In genomic region chr13:91648240-91648639, GRCm38 (mm10) we compare ENCODE assay signal across 8 mouse cellular contexts.
DNase-seq lines count a peak whose midpoint lies in the region; ATAC-seq and TF ChIP-seq lines count a peak whose summit lies in the region.

No protein-coding gene starts in this region.

- H3K27ac ChIP-seq in heart, adult 2 months, result no peak overlapping the region
- H3K27ac ChIP-seq in heart, embryonic 12.5 days (ENCODE audit: poor library complexity, severe bottlenecking), result no peak overlapping the region
- no peak overlapping the region for H3K27ac ChIP-seq in hindbrain, embryonic 10.5 days
- H3K27ac ChIP-seq in lung, embryonic 14.5 days (ENCODE audit: low read depth), result no peak overlapping the region

- WGBS in heart, adult 2 months, result 42% methylated on average over 6 of the region's 6 CpGs
- WGBS in heart, embryonic 12.5 days, result 28% methylated on average over 6 of the region's 6 CpGs
- 30% methylated on average over 6 of the region's 6 CpGs for WGBS in hindbrain, embryonic 10.5 days
- WGBS in lung, embryonic 14.5 days, result 41% methylated on average over 6 of the region's 6 CpGs

- intact Hi-C loops in heart, adult 2 months (cut with DNase I), result no loop called here

- no peaks in the 10 kb centered on the region for H3K9me3 ChIP-seq in heart, embryonic 12.5 days (replicated peaks)
- H3K9me3 ChIP-seq in G1E (replicated peaks), result no peaks in the 10 kb centered on the region
- H3K9me3 ChIP-seq in hindbrain, embryonic 10.5 days, result no peaks in the 10 kb centered on the region
- no peaks in the 10 kb centered on the region for H3K9me3 ChIP-seq in lung, embryonic 14.5 days (ENCODE audit: low read depth, low read length)

- H3K4me1 ChIP-seq in heart, adult 2 months (ENCODE audit: control insufficient read depth, insufficient read depth, low read length), result no peaks in the 10 kb centered on the region
- 0 out of 2 replicates have a peak, but pooled peaks cover 3% of the 10 kb centered on the region for H3K4me1 ChIP-seq in heart, embryonic 12.5 days (replicated peaks)
- peaks cover 3% of the 10 kb centered on the region for H3K4me1 ChIP-seq in G1E (ENCODE audit: insufficient read depth, low read depth, low read length)
- H3K4me1 ChIP-seq in hindbrain, embryonic 10.5 days (replicated peaks), result 0 out of 2 replicates have a peak, but pooled peaks cover 4% of the 10 kb centered on the region
- no peaks in the 10 kb centered on the region for H3K4me1 ChIP-seq in lung, embryonic 14.5 days (ENCODE audit: insufficient read depth)

- H3K27me3 ChIP-seq in heart, adult 2 months (ENCODE audit: control insufficient read depth, insufficient read depth, low read length), result no peaks in the 10 kb centered on the region
- H3K27me3 ChIP-seq in heart, embryonic 12.5 days (replicated peaks), result no peaks in the 10 kb centered on the region
- no peaks in the 10 kb centered on the region for H3K27me3 ChIP-seq in G1E (ENCODE audit: insufficient read depth, low read length)
- no peaks in the 10 kb centered on the region for H3K27me3 ChIP-seq in hindbrain, embryonic 10.5 days (ENCODE audit: insufficient read depth, poor library complexity, severe bottlenecking)
- H3K27me3 ChIP-seq in lung, embryonic 14.5 days (ENCODE audit: insufficient read depth, low read length), result no peaks in the 10 kb centered on the region

- peak in 1 of 2 experiments; percentile 13 for DNase-seq in heart, adult 2 months
- DNase-seq in G1E (ENCODE audit: low spot score), result no peak
- peak; percentile 36 to 66 for DNase-seq in cerebellum, postnatal 25 days
- peak; percentile 53 for DNase-seq in hindbrain, embryonic 10.5 days (ENCODE audit: low spot score)
- DNase-seq in lung, embryonic 14.5 days, result peak; percentile 71
- DNase-seq in retina, embryonic 14.5 days (ENCODE audit: low spot score), result peak; percentile 90
- no peak for DNase-seq in gastrocnemius, postnatal 10 days

- H3K9ac ChIP-seq in heart, adult 2 months (ENCODE audit: low read depth, low read length), result no peak overlapping the region
- H3K9ac ChIP-seq in heart, embryonic 12.5 days, result no peak overlapping the region
- H3K9ac ChIP-seq in lung, embryonic 14.5 days, result no peak overlapping the region

- ATAC-seq in heart, embryonic 12.5 days (ENCODE audit: insufficient number of reproducible peaks, low FRiP score), result no peak
- ATAC-seq in G1E (ENCODE audit: extremely low read depth, insufficient number of reproducible peaks, low FRiP score, poor library complexity, severe bottlenecking), result peak; percentile 54; the same call in 1 of the 2 replicates
- ATAC-seq in lung, embryonic 14.5 days (ENCODE audit: insufficient read depth), result peak; percentile 70; the same call in 1 of the 2 replicates

- no peak overlapping the region for H3K4me2 ChIP-seq in heart, embryonic 12.5 days
- no peak overlapping the region for H3K4me2 ChIP-seq in lung, embryonic 14.5 days

- no peaks in the 10 kb centered on the region for H3K79me2 ChIP-seq in heart, adult 2 months (replicated peaks; ENCODE audit: control insufficient read depth, insufficient read depth, low read length)

- no peak overlapping the region for H3K4me3 ChIP-seq in heart, adult 2 months
- H3K4me3 ChIP-seq in heart, embryonic 12.5 days, result no peak overlapping the region
- H3K4me3 ChIP-seq in G1E (ENCODE audit: low read depth, low read length), result no peak overlapping the region
- H3K4me3 ChIP-seq in hindbrain, embryonic 10.5 days, result no peak overlapping the region
- no peak overlapping the region for H3K4me3 ChIP-seq in lung, embryonic 14.5 days (ENCODE audit: low read depth, low read length)

- H3K36me3 ChIP-seq in heart, adult 2 months (ENCODE audit: control insufficient read depth, insufficient read depth, low read length), result no peaks in the 10 kb centered on the region
- H3K36me3 ChIP-seq in heart, embryonic 12.5 days, result peaks cover 4% of the 10 kb centered on the region; the same call in 1 of the 2 replicates
- H3K36me3 ChIP-seq in G1E (replicated peaks), result peaks cover 27% of the 10 kb centered on the region
- H3K36me3 ChIP-seq in hindbrain, embryonic 10.5 days, result 0 out of 2 replicates have a peak, but pooled peaks cover 9% of the 10 kb centered on the region
- no peaks in the 10 kb centered on the region for H3K36me3 ChIP-seq in lung, embryonic 14.5 days (ENCODE audit: insufficient read depth)

- no peak for TF ChIP-seq EP300 in heart, adult 2 months (IDR thresholded peaks at IDR 0.05; ENCODE audit: insufficient read depth, low read depth, low read length)

- TF ChIP-seq CTCF in heart, adult 2 months (IDR thresholded peaks at IDR 0.05), result peak; percentile 70
- no peak for TF ChIP-seq CTCF in G1E (IDR thresholded peaks at IDR 0.05; ENCODE audit: low read depth, low read length)
- TF ChIP-seq CTCF in lung, embryonic 14.5 days (IDR thresholded peaks at IDR 0.05; ENCODE audit: low read depth), result peak; percentile 74

- TF ChIP-seq POLR2A in heart, adult 2 months (IDR thresholded peaks at IDR 0.05; ENCODE audit: insufficient read depth, low read depth, low read length), result no peak

Comparison
In these comparisons a context has a peak if more than half of its experiments do, and no peak if none do; other contexts are left out.
1. DNase-seq: peak in cerebellum, postnatal 25 days (2 of 2), hindbrain, embryonic 10.5 days (single experiment), lung, embryonic 14.5 days (single experiment) and retina, embryonic 14.5 days (single experiment); none in G1E (single experiment) and gastrocnemius, postnatal 10 days (single experiment).